Mouse (Mus musculus) liver, embryonic 11.5 days (tissue): ENCODE measurements at regions not wholly inside any gene's neighbourhood (a gene's known extent, or its start where the extent isn't known, plus 50 kb on each side); places are given as distances from the start of the nearest gene placed in this dataset.

ENCODE experiments used
- ATAC-seq: fragments of 200-750 bp; cut with Nextera tagmentation; replicated peaks from 2 replicates; pipeline ENCODE4 v1.8.0; 2017; ENCODE audit warnings: moderate number of reproducible peaks, mild to moderate bottlenecking, moderate TSS enrichment, moderate library complexity; ENCODE audit not compliant: low FRiP score
- DNase-seq: peaks from one replicate; pipeline ENCODE4 v3.0.0-alpha.2; 2017; ENCODE audit warnings: low spot score
- H3K27ac ChIP-seq: fragments of 300-500 bp; sonication (generic); 2 replicates; pipeline ENCODE4 v1.5.1; 2014; ENCODE audit warnings: mild to moderate bottlenecking, low read depth, low read length, control low read depth
- H3K27me3 ChIP-seq: fragments of 300-500 bp; sonication (generic); replicated peaks from 2 replicates; pipeline ENCODE4 v1.6.1; 2014; ENCODE audit warnings: low read length, mixed read lengths; ENCODE audit not compliant: control insufficient read depth, insufficient read depth
- H3K36me3 ChIP-seq: fragments of 300-500 bp; sonication (generic); 2 replicates; pipeline ENCODE4 v1.6.1; 2014; ENCODE audit warnings: mild to moderate bottlenecking, low read length, moderate library complexity, mixed read lengths; ENCODE audit not compliant: control insufficient read depth, insufficient read depth
- H3K4me1 ChIP-seq: fragments of 300-500 bp; sonication (generic); replicated peaks from 2 replicates; pipeline ENCODE4 v1.6.1; 2014; ENCODE audit warnings: low read length, mixed read lengths; ENCODE audit not compliant: control insufficient read depth, insufficient read depth
- H3K4me2 ChIP-seq: fragments of 300-500 bp; sonication (generic); 2 replicates; pipeline ENCODE4 v1.6.1; 2014; ENCODE audit warnings: mild to moderate bottlenecking, control low read depth, moderate library complexity
- H3K4me3 ChIP-seq: fragments of 300-500 bp; sonication (generic); 2 replicates; pipeline ENCODE4 v1.5.1; 2014; ENCODE audit warnings: low read depth, low read length, control low read depth
- H3K9ac ChIP-seq: fragments of 300-500 bp; sonication (generic); 2 replicates; pipeline ENCODE4 v1.6.1; 2014; ENCODE audit warnings: low read depth, low read length, control low read depth
- H3K9me3 ChIP-seq: fragments of 300-500 bp; sonication (generic); 2 replicates; pipeline ENCODE4 v1.6.1; 2016; ENCODE audit warnings: low read length, inconsistent platforms, mixed read lengths; ENCODE audit not compliant: control insufficient read depth
- WGBS: fragments of 180-500 bp; shearing (Covaris S2); extraction: QIAGEN DNeasy Blood & Tissue Kit; methylation state at CpG from one replicate; pipeline ENCODE4 v1.1.7; 2014; 5-methylcytosine and 5-hydroxymethylcytosine counted together

DNA sequence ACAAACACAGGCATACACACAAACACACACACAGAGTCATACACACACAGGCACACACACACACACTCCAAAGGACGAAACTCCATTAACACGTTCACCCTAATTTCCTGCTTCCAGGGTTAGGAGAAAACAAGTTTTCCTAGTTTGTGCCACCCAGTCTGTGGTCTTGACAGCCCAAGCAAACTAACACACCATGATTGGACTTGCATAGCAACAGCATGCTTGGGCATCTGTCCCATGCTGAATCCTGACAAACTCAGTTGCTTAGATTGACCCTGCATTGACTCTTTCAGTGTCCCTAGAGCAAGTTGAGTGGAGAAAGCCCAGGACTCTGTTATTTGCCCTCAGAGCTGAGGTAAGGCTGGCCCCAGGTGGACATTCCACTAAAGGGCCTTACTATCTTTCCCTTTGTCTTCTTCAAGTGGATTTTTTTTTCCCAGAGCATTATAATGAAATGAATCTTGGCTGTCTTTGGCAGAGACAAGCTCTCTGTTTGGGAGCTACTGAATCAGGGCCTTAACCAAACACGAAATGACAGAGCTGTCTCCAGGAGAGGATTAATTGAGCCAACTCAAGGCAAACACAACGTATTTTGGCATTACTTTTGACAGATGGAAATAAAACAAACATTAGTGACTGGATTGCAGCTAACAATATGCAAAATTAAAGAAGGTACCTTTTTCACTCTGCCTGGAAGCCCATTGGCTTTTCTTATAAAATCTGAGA lies 581.1 kb upstream of the Cdh5 start:
- Histone ChIP-seq H3K36me3 (no peaks in the 10 kb centered on the region), H3K9ac (no peak overlapping the region), H3K9me3 (no peaks in the 10 kb centered on the region), H3K27ac (no peak overlapping the region), H3K27me3 (no peaks in the 10 kb centered on the region), H3K4me3 (no peak overlapping the region), H3K4me1 (no peaks in the 10 kb centered on the region), H3K4me2 (no peak overlapping the region)
- no peak for DNase-seq
- no peak for ATAC-seq
- 64% methylated on average over 4 of the region's 4 CpGs for WGBS

DNA sequence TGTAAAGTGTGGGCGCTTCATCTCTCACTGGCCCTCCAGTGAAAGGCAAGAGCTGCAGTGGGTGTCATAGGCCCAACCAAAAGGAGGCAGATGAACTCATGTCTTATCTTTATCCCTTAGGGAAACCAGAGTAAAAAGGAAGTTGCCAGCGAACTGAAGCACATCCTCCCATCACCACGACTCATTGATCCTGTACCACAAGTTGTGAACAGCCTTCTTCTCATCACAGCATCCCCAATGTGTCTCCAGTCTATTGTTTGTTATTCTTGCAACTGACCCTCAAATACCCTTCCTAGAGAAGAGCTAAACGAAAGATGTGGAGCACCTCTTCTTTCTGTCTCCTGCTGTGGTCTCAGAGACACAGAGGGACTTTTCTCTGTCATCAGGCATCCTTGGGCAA lies 570.5 kb upstream of the Cdh5 start:
- no peaks in the 10 kb centered on the region for H3K9me3 ChIP-seq
- H3K4me3 ChIP-seq = no peak overlapping the region
- no peak overlapping the region for H3K9ac ChIP-seq
- no peaks in the 10 kb centered on the region for H3K4me1 ChIP-seq
- ATAC-seq (no peak), DNase-seq (no peak)
- H3K27ac ChIP-seq = no peak overlapping the region
- no peaks in the 10 kb centered on the region for H3K27me3 ChIP-seq
- WGBS = 57% methylated on average over 4 of the region's 4 CpGs
- H3K4me2 ChIP-seq = no peak overlapping the region
- no peaks in the 10 kb centered on the region for H3K36me3 ChIP-seq

DNA sequence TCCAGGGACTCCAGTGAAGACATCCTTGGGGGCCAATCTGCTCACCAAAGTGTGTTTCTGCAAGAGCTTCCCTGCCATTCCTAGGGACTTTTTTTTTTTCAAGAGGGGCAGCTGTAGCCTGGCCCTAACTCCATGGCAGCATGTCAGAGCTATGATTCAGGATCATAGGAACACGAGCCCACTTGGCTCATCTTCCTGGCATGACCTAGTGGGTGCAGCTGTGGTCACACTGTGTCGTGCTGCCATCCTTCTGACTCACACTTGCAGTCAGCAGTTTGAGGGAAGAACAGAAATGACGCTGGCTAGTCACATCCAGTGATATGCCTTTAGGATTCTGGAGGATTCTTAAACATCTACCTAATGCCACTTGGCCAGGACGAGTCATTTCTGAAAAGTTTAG lies 566.5 kb upstream of the Cdh5 start:
- DNase-seq (no peak), ATAC-seq (no peak)
- Histone ChIP-seq H3K27me3 (no peaks in the 10 kb centered on the region), H3K27ac (no peak overlapping the region), H3K4me3 (no peak overlapping the region), H3K9me3 (no peaks in the 10 kb centered on the region), H3K36me3 (no peaks in the 10 kb centered on the region), H3K4me1 (no peaks in the 10 kb centered on the region), H3K9ac (no peak overlapping the region), H3K4me2 (no peak overlapping the region)
- WGBS = 73% methylated on average over 4 of the region's 4 CpGs

DNA sequence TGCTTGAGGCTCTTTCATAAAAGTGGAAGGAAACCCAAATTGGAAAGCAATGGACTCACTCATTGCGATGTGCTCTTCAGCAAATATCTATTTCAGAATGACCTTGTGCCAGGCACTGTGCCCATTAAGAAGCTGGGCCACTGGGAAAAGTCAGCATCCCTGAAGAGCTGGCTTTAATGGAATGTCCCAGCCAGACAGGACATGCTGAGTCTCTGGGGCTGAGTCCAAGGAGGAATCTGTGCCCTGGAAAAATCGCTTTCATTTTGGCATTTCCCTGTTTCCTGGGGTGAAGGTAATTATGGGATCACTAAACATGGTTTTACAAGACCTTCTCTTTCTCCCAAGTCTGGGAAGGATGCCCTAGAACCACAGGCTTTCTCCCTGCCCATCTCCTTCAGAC lies 564.6 kb upstream of the Cdh5 start:
- ATAC-seq = no peak
- Histone ChIP-seq H3K27ac (no peak overlapping the region), H3K9ac (no peak overlapping the region), H3K36me3 (no peaks in the 10 kb centered on the region), H3K9me3 (no peaks in the 10 kb centered on the region), H3K4me3 (no peak overlapping the region), H3K4me1 (no peaks in the 10 kb centered on the region), H3K4me2 (no peak overlapping the region), H3K27me3 (no peaks in the 10 kb centered on the region)
- WGBS = 80% methylated on average over 2 of the region's 2 CpGs
- no peak for DNase-seq

DNA sequence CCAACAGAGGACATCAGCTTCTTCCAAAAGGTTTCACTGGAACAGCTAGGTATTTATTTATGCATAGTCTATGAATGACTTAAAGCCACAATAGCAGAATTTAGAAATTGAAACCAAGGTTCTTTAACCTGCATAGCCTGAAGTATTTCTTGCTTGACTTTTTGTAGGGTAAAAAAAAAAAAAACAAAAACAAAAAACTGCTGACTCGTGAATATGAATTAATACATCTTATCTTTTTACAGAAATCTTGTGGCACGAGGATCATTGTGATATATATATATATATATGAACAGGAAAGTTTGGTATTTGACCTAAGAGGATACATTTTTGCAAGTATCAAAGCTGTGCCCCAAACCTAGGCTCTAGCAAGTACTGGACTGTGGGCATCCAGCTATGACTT lies 559.5 kb upstream of the Cdh5 start:
- Histone ChIP-seq H3K4me3 (no peak overlapping the region), H3K27ac (no peak overlapping the region), H3K4me1 (no peaks in the 10 kb centered on the region), H3K9ac (no peak overlapping the region), H3K9me3 (no peaks in the 10 kb centered on the region), H3K4me2 (no peak overlapping the region), H3K27me3 (no peaks in the 10 kb centered on the region), H3K36me3 (no peaks in the 10 kb centered on the region)
- WGBS = 61% methylated on average over 2 of the region's 2 CpGs
- no peak for DNase-seq
- no peak for ATAC-seq

DNA sequence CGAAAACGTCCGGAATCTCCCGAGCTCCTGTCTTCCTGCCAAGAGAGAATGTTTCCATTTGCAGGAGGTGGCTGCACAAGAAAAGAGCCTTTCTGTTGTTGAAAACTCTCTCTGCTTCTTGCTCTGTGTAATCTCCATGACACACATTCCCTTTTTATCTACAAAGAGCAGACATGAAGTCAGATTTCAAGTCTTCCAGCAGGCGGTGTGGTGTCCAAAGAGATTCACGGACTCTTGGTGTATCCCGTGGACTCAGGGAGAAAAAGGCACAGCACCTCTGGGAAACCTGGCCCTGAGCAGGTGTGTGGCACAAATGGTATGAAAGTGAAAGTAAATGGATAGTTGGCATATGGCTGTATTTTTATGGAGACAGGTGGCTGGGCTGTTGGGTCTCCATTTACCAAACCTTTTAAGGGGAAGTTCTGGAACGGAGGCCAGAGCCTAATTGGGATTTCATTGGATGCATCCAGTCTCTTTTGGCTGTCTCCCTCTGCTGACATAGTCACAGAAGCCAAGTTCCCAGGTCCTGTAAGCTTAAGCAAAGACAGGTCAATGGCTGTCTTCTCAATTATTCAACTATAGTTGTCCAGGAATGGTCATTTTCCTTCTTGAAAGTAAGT lies 549.4 kb upstream of the Cdh5 start:
- DNase-seq (no peak), ATAC-seq (no peak)
- Histone ChIP-seq H3K9me3 (no peaks in the 10 kb centered on the region), H3K27ac (no peak overlapping the region), H3K36me3 (no peaks in the 10 kb centered on the region), H3K27me3 (no peaks in the 10 kb centered on the region), H3K4me2 (no peak overlapping the region), H3K4me3 (no peak overlapping the region), H3K9ac (no peak overlapping the region), H3K4me1 (no peaks in the 10 kb centered on the region)
- 77% methylated on average over 8 of the region's 8 CpGs for WGBS

DNA sequence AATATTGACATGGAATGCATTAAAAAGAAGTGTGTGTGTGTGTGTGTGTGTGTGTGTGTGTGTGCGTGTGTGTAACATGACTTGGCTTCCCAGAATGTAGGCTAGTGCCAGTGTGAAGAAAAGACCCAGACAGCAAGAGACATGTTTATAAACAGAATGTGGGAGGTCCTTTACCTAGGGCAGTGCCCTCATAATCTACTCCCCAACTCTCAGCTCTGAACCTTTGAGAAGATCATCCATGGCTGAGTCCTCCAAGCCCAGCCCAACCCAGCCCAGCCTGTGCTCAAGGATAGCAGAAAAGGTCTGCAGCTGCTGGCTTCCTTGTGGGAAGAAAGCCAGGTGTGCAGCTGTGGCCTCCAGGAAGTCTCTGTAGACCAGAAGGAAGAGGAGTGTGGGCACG lies 539.8 kb upstream of the Cdh5 start:
- 80% methylated on average over 2 of the region's 2 CpGs for WGBS
- H3K9ac ChIP-seq = no peak overlapping the region
- no peak overlapping the region for H3K4me3 ChIP-seq
- ATAC-seq = no peak
- H3K27me3 ChIP-seq = no peaks in the 10 kb centered on the region
- H3K4me1 ChIP-seq = no peaks in the 10 kb centered on the region
- no peak for DNase-seq
- H3K4me2 ChIP-seq = no peak overlapping the region
- H3K27ac ChIP-seq = no peak overlapping the region
- H3K9me3 ChIP-seq = no peaks in the 10 kb centered on the region
- no peaks in the 10 kb centered on the region for H3K36me3 ChIP-seq

DNA sequence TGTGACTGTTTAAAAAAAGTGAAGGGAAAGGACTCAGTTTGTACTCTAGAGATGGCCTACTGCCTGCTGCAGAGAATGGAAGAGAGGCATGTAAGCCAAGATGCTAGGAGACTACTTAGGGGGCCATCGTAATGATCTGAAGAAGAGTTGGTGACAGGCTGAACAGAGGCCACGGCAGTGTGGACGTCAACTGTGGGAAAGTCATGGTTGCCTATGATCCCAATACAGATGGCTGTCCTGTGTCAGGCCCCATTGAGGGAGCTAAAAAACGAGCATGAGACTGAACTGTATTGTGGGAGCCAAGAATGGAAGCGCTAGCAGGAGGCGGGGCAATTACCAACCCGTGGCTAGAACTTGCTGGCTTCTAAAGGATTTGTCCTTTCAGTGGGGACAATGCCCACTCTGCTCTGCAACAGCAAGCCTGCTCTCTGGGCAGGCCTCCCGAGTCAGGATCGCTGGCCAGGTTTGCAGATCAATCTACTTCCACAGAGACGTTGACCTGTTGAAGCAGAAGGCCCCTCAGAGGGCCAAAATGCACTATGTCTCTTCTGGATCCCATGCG lies 530.5 kb upstream of the Cdh5 start:
- no peak overlapping the region for H3K4me3 ChIP-seq
- no peaks in the 10 kb centered on the region for H3K36me3 ChIP-seq
- H3K27me3 ChIP-seq = no peaks in the 10 kb centered on the region
- H3K9ac ChIP-seq = no peak overlapping the region
- H3K9me3 ChIP-seq = no peaks in the 10 kb centered on the region
- DNase-seq (no peak), ATAC-seq (no peak)
- H3K4me2 ChIP-seq = no peak overlapping the region
- H3K27ac ChIP-seq = no peak overlapping the region
- 85% methylated on average over 11 of the region's 11 CpGs for WGBS
- H3K4me1 ChIP-seq = no peaks in the 10 kb centered on the region

DNA sequence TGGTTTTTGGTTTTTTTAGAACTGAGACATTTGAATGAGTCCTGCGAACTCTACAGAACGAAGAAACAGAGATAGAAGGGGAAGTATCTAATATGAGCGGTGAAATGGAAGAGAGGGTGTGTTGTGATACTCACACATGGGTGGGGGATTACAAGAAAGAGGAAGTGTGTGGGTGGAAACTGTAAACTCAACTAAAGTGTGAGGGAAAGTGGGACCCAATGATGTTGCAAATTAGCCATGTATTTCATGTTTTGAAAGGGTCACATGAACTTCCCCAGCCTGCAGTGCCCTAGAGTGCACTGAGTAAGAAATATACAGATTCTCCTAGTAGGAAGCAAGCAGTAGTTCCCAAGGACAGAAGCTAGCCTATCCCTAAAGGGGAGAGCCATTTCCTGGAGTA lies 524.3 kb upstream of the Cdh5 start:
- DNase-seq (no peak), ATAC-seq (no peak)
- Histone ChIP-seq H3K9me3 (no peaks in the 10 kb centered on the region), H3K4me1 (no peaks in the 10 kb centered on the region), H3K4me2 (no peak overlapping the region), H3K36me3 (no peaks in the 10 kb centered on the region), H3K27me3 (no peaks in the 10 kb centered on the region), H3K4me3 (no peak overlapping the region), H3K9ac (no peak overlapping the region), H3K27ac (no peak overlapping the region)
- WGBS = 68% methylated on average over 3 of the region's 3 CpGs
